8 mouse cellular contexts compared by ENCODE assay signal in the genomic region with DNA sequence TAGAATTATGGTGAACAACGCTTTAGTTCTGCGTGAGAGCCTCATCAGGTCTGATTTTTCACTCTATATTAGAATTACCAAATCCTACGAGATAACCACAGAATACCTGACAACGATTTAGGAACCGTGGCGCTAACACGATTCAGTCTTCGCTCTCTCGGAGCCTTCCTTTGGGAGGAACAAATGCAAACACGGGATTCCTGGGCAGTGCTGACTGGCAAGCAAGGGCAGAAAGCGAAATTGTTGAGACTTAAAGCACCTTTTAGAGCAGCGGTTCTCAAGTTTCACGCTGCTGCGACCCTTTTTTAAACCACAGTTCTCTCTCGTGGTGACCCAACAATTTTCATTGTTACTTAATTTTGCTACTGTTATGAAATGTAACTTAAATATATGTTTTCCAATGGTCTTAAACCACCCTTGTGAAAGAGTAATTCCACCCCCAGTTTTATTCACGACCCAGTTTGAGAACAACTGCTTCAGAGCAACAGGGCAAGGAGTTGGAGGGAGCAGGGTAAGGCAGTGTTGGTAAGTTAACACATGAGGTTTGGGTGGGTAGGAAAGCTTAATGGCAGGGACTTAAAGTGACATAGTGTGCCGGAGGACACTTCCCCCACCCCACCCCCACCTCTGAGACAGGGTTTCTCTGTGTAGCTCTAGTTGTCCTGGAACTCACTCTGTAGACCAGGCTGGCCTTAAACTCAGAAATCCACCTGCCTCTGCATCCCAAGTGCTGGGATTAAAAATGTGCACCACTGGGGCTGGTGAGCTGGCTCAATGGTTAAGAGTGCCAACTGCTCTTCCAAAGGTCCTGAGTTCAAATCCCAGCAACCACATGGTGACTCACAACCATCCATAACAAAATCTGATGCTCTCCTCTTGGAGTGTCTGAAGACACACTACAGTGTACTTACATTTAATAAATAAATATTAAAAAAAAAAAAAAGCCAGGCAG. TPM values are rescaled to one million over a fixed set of nuclear protein-coding genes. Genes with fewer than 3 reads are reported as not detected.
DNase-seq lines count a peak whose midpoint lies in the region; ATAC-seq and TF ChIP-seq lines count a peak whose summit lies in the region.

No protein-coding gene starts in this region.

- intact Hi-C loops in left cerebral cortex, postnatal 36 days (cut with DNase I): no loop called here

- no peak for TF ChIP-seq POLR2A in testis, adult 2 months (IDR thresholded peaks at IDR 0.05; ENCODE audit: control insufficient read depth, low read depth, low read length)

- peaks cover 10% of the 10 kb centered on the region for H3K4me1 ChIP-seq in testis, adult 2 months (ENCODE audit: control insufficient read depth, insufficient read depth, low read length)
- peaks cover 9% of the 10 kb centered on the region; the same call in 1 of the 2 replicates for H3K4me1 ChIP-seq in intestine, embryonic 16.5 days (ENCODE audit: control insufficient read depth, insufficient read depth, low read length)
- peaks cover 22% of the 10 kb centered on the region for H3K4me1 ChIP-seq in neural tube, embryonic 15.5 days

- TF ChIP-seq CTCF in testis, adult 2 months (IDR thresholded peaks at IDR 0.05; ENCODE audit: control insufficient read depth, insufficient read depth, insufficient replicate concordance, low read depth, low read length): no peak

- H3K27ac ChIP-seq in testis, adult 2 months (ENCODE audit: control insufficient read depth, insufficient read depth, low read depth, low read length): peak overlapping the region; percentile 75
- peak overlapping the region; percentile 82 for H3K27ac ChIP-seq in intestine, embryonic 16.5 days (ENCODE audit: low read length)
- peak overlapping the region; percentile 92 for H3K27ac ChIP-seq in neural tube, embryonic 15.5 days (replicated peaks)

- DNase-seq in cerebellum, adult 9-10 months: peak; percentile 62
- DNase-seq in cerebellum, adult 8-10 months: no peak
- no peak for DNase-seq in testis, postnatal 14 days (ENCODE audit: low spot score)
- no peak for DNase-seq in layer of hippocampus, adult 18-20 months (ENCODE audit: low spot score in 2 of 2)
- no peak for DNase-seq in left cerebral cortex, postnatal 36 days (ENCODE audit: low spot score in 2 of 2)

- WGBS in intestine, embryonic 16.5 days: 2% methylated on average over 17 of the region's 17 CpGs
- 2% methylated on average over 17 of the region's 17 CpGs for WGBS in neural tube, embryonic 15.5 days

- no peaks in the 10 kb centered on the region for H3K9me3 ChIP-seq in intestine, embryonic 16.5 days (ENCODE audit: control insufficient read depth, low read length)
- no peaks in the 10 kb centered on the region for H3K9me3 ChIP-seq in neural tube, embryonic 15.5 days (replicated peaks)

- H3K4me2 ChIP-seq in intestine, embryonic 16.5 days (ENCODE audit: low read depth, low read length): peak overlapping the region; percentile 78
- peak overlapping the region; percentile 65 for H3K4me2 ChIP-seq in neural tube, embryonic 15.5 days

- no peak; the same call in 1 of the 2 replicates for ATAC-seq in intestine, embryonic 16.5 days
- ATAC-seq in neural tube, embryonic 15.5 days (ENCODE audit: low FRiP score): peak; percentile 10; the same call in 1 of the 2 replicates

- H3K27me3 ChIP-seq in testis, adult 2 months (ENCODE audit: control insufficient read depth, insufficient read depth, low read length): no peaks in the 10 kb centered on the region
- no peaks in the 10 kb centered on the region for H3K27me3 ChIP-seq in intestine, embryonic 16.5 days (replicated peaks; ENCODE audit: control insufficient read depth, insufficient read depth, low read length)
- H3K27me3 ChIP-seq in neural tube, embryonic 15.5 days (replicated peaks): no peaks in the 10 kb centered on the region

- H3K36me3 ChIP-seq in testis, adult 2 months (ENCODE audit: control insufficient read depth, insufficient read depth, low read length): no peaks in the 10 kb centered on the region; the same call in 1 of the 2 replicates
- peaks cover 11% of the 10 kb centered on the region for H3K36me3 ChIP-seq in intestine, embryonic 16.5 days (ENCODE audit: control insufficient read depth, insufficient read depth, low read length)
- peaks cover 33% of the 10 kb centered on the region for H3K36me3 ChIP-seq in neural tube, embryonic 15.5 days

- H3K9ac ChIP-seq in intestine, embryonic 16.5 days (ENCODE audit: low read depth, low read length): peak overlapping the region; percentile 73
- H3K9ac ChIP-seq in neural tube, embryonic 15.5 days (replicated peaks): peak overlapping the region; percentile 55

- peak overlapping the region; percentile 81 for H3K4me3 ChIP-seq in testis, adult 2 months (ENCODE audit: control insufficient read depth, low read depth, low read length)
- peak overlapping the region; percentile 41 for H3K4me3 ChIP-seq in intestine, embryonic 16.5 days (ENCODE audit: low read length)
- H3K4me3 ChIP-seq in neural tube, embryonic 15.5 days (replicated peaks): peak overlapping the region; percentile 53

RNA-seq across cellular contexts. Expression of a gene that starts 4.8 kb away (rescaled TPM):
- 456 and 474 TPM in 2 replicates for polyA plus RNA-seq in testis, adult 2 months (2012; rRNA removed)
- 448 and 487 TPM in 2 replicates for polyA plus RNA-seq in intestine, embryonic 16.5 days (2015; fragmentation: Nextera tagmentation; extraction: Ambion mirVana)
- 326 and 346 TPM in 2 replicates for polyA plus RNA-seq in neural tube, embryonic 15.5 days (2015; fragmentation: Nextera tagmentation; extraction: Ambion mirVana)
- 100 to 1,000 TPM; 785 to 815 TPM for total RNA-seq in layer of hippocampus, adult 18-20 months (2021)
- total RNA-seq in left cerebral cortex, postnatal 36 days (2021): 100 to 1,000 TPM; 657 to 689 TPM

RNA-seq across cellular contexts. Expression of a gene that starts 16.0 kb away (rescaled TPM):
- polyA plus RNA-seq in testis, adult 2 months (2012; rRNA removed): not detected in 2 replicates
- polyA plus RNA-seq in intestine, embryonic 16.5 days (2015; fragmentation: Nextera tagmentation; extraction: Ambion mirVana): not detected in 2 replicates
- polyA plus RNA-seq in neural tube, embryonic 15.5 days (2015; fragmentation: Nextera tagmentation; extraction: Ambion mirVana): not detected in 2 replicates
- total RNA-seq in layer of hippocampus, adult 18-20 months (2021): not detected
- not detected for total RNA-seq in left cerebral cortex, postnatal 36 days (2021)

RNA-seq across cellular contexts. Expression of a gene that starts 38.4 kb away (rescaled TPM):
- polyA plus RNA-seq in testis, adult 2 months (2012; rRNA removed): 32.1 and 34.1 TPM in 2 replicates
- polyA plus RNA-seq in intestine, embryonic 16.5 days (2015; fragmentation: Nextera tagmentation; extraction: Ambion mirVana): 50.6 and 63.3 TPM in 2 replicates
- polyA plus RNA-seq in neural tube, embryonic 15.5 days (2015; fragmentation: Nextera tagmentation; extraction: Ambion mirVana): 72.2 and 89.5 TPM in 2 replicates
- total RNA-seq in layer of hippocampus, adult 18-20 months (2021): 10 to 100 TPM; 22.4 to 24.5 TPM
- 10 to 100 TPM; 20.2 to 24.1 TPM for total RNA-seq in left cerebral cortex, postnatal 36 days (2021)
